Mouse (Mus musculus) MEL (cell line): ENCODE results near the gene Plekha8. TPM values are rescaled to one million over a fixed set of nuclear protein-coding genes. Genes with fewer than 3 reads are reported as not detected.

Experiments used
- DNase-seq: peaks from one replicate; pipeline ENCODE4 v3.0.0; 2011; ENCODE audit warnings: low read depth, low spot score
- H3K27ac ChIP-seq: 2 replicates; pipeline ENCODE4 v1.5.1; 2012; ENCODE audit warnings: low read depth, mild to moderate bottlenecking, control low read depth, low read length, moderate library complexity; ENCODE audit not compliant: control insufficient read depth
- H3K27me3 ChIP-seq, 2 experiments: fragments of 150-350 bp in 1 of 2; sonication (generic) in 1 of 2; 2 replicates each; pipeline ENCODE4 v1.6.1; 2012; ENCODE audit warnings: low read length in 2 of 2, mild to moderate bottlenecking in 2 of 2, improper control_type of control experiment in 1 of 2, moderate library complexity in 1 of 2; ENCODE audit not compliant: insufficient read depth in 2 of 2, control insufficient read depth in 1 of 2
- H3K36me3 ChIP-seq, 2 experiments: 2 replicates each; pipeline ENCODE4 v1.6.1; 2012 to 2014; ENCODE audit warnings: low read length in 2 of 2, improper control_type of control experiment in 1 of 2, inconsistent platforms in 1 of 2, mild to moderate bottlenecking in 1 of 2; ENCODE audit not compliant: insufficient read depth in 2 of 2, control insufficient read depth in 1 of 2
- H3K4me1 ChIP-seq, 2 experiments: fragments of 150-350 bp in 1 of 2; sonication (generic) in 1 of 2; 2 replicates each; pipeline ENCODE4 v1.6.1; 2012; ENCODE audit warnings: low read length in 2 of 2, improper control_type of control experiment in 1 of 2, mild to moderate bottlenecking in 1 of 2; ENCODE audit not compliant: insufficient read depth in 2 of 2, control insufficient read depth in 1 of 2
- H3K4me3 ChIP-seq, 2 experiments: fragments of 150-350 bp in 1 of 2; sonication (generic) in 1 of 2; 2 replicates each; pipeline ENCODE4 v1.5.1; 2012; ENCODE audit warnings: low read depth in 2 of 2, low read length in 2 of 2, mild to moderate bottlenecking in 2 of 2, moderate library complexity in 2 of 2, control low read depth in 1 of 2, improper control_type of control experiment in 1 of 2; ENCODE audit not compliant: control insufficient read depth in 1 of 2, insufficient read depth in 1 of 2
- H3K79me2 ChIP-seq: 2 replicates; pipeline ENCODE4 v1.6.1; 2012; ENCODE audit warnings: mild to moderate bottlenecking, low read length, moderate library complexity; ENCODE audit not compliant: control insufficient read depth, poor library complexity, insufficient read depth
- H3K9ac ChIP-seq: 2 replicates; pipeline ENCODE4 v1.6.1; 2012; ENCODE audit warnings: low read depth, mild to moderate bottlenecking, control low read depth, low read length, moderate library complexity; ENCODE audit not compliant: control insufficient read depth, poor library complexity, severe bottlenecking
- H3K9me3 ChIP-seq: fragments of 150-350 bp; sonication (generic); replicated peaks from 2 replicates; pipeline ENCODE4 v1.6.1; 2012; ENCODE audit warnings: mild to moderate bottlenecking, low read length, improper control_type of control experiment, moderate library complexity; ENCODE audit not compliant: insufficient read depth
- CHD1 ChIP-seq: IDR thresholded peaks from 2 replicates; pipeline ENCODE4 v1.6.1; 2012; ENCODE audit warnings: low read depth, mild to moderate bottlenecking, inconsistent platforms, low read length, improper control_type of control experiment
- ELF1 ChIP-seq: IDR thresholded peaks from 2 replicates; pipeline ENCODE4 v1.6.1; 2014; ENCODE audit warnings: low read depth, mild to moderate bottlenecking, inconsistent platforms, low read length, improper control_type of control experiment, moderate library complexity
- ETS1 ChIP-seq: IDR thresholded peaks from 2 replicates; pipeline ENCODE4 v1.6.1; 2012; ENCODE audit warnings: low read depth, mild to moderate bottlenecking, inconsistent platforms, low read length, improper control_type of control experiment, moderate library complexity
- GABPA ChIP-seq: IDR thresholded peaks from 2 replicates; pipeline ENCODE4 v1.6.1; 2012; ENCODE audit warnings: low read depth, mild to moderate bottlenecking, inconsistent platforms, low read length, improper control_type of control experiment, moderate library complexity
- HCFC1 ChIP-seq: IDR thresholded peaks from 2 replicates; pipeline ENCODE4 v1.6.1; 2012; ENCODE audit warnings: low read depth, mild to moderate bottlenecking, inconsistent platforms, low read length, improper control_type of control experiment, moderate library complexity
- JUND ChIP-seq: IDR thresholded peaks from 2 replicates; pipeline ENCODE4 v1.6.1; 2011; ENCODE audit warnings: low read depth, mild to moderate bottlenecking, improper control_type of control experiment, low read length
- MXI1 ChIP-seq: IDR thresholded peaks from 2 replicates; pipeline ENCODE4 v1.6.1; 2011; ENCODE audit warnings: mild to moderate bottlenecking, low read depth, low read length, improper control_type of control experiment
- MYC ChIP-seq: IDR thresholded peaks from 2 replicates; pipeline ENCODE4 v1.6.1; 2011; ENCODE audit warnings: low read depth, mild to moderate bottlenecking, low read length, improper control_type of control experiment, moderate library complexity
- POLR2A ChIP-seq, 2 experiments: IDR thresholded peaks; 2 replicates each; pipeline ENCODE4 v1.6.1; 2011 to 2012; ENCODE audit warnings: low read length in 2 of 2, mild to moderate bottlenecking in 2 of 2, control low read depth in 1 of 2, improper control_type of control experiment in 1 of 2, low read depth in 1 of 2, moderate library complexity in 1 of 2; ENCODE audit not compliant: control insufficient read depth in 1 of 2, insufficient read depth in 1 of 2, poor library complexity in 1 of 2
- POLR2AphosphoS2 ChIP-seq: IDR thresholded peaks from 2 replicates; pipeline ENCODE4 v1.6.1; 2011; ENCODE audit warnings: low read length, improper control_type of control experiment
- POLR2AphosphoS5 ChIP-seq: IDR thresholded peaks from 2 replicates; pipeline ENCODE4 v1.6.1; 2012; ENCODE audit warnings: low read depth, borderline replicate concordance, mild to moderate bottlenecking, inconsistent platforms, low read length, moderate library complexity, mixed read lengths
- RAD21 ChIP-seq: IDR thresholded peaks from 2 replicates; pipeline ENCODE4 v1.6.1; 2011; ENCODE audit warnings: mild to moderate bottlenecking, low read depth, low read length, improper control_type of control experiment
- RCOR1 ChIP-seq: IDR thresholded peaks from 2 replicates; pipeline ENCODE4 v1.6.1; 2012; ENCODE audit warnings: low read depth, mild to moderate bottlenecking, inconsistent platforms, low read length, improper control_type of control experiment
- SIN3A ChIP-seq: IDR thresholded peaks from 2 replicates; pipeline ENCODE4 v1.6.1; 2012; ENCODE audit warnings: low read length, improper control_type of control experiment, inconsistent platforms
- SMC3 ChIP-seq: IDR thresholded peaks from 2 replicates; pipeline ENCODE4 v1.6.1; 2011; ENCODE audit warnings: low read depth, low read length, improper control_type of control experiment
- TAL1 ChIP-seq: IDR thresholded peaks from 2 replicates; pipeline ENCODE4 v1.6.1; 2012; ENCODE audit warnings: mild to moderate bottlenecking, inconsistent platforms, low read length, moderate library complexity, mixed read lengths
- TCF12 ChIP-seq: IDR thresholded peaks from 2 replicates; pipeline ENCODE4 v1.6.1; 2014; ENCODE audit warnings: low read depth, mild to moderate bottlenecking, inconsistent platforms, low read length, improper control_type of control experiment, moderate library complexity
- UBTF ChIP-seq: IDR thresholded peaks from 2 replicates; pipeline ENCODE4 v1.6.1; 2012; ENCODE audit warnings: low read depth, mild to moderate bottlenecking, inconsistent platforms, low read length, improper control_type of control experiment, moderate library complexity, borderline replicate concordance; ENCODE audit not compliant: insufficient read depth
- USF1 ChIP-seq: IDR thresholded peaks from 2 replicates; pipeline ENCODE4 v1.6.1; 2014; ENCODE audit warnings: low read depth, mild to moderate bottlenecking, inconsistent platforms, low read length, improper control_type of control experiment, moderate library complexity
- ZC3H11A ChIP-seq: IDR thresholded peaks from 2 replicates; pipeline ENCODE4 v1.6.1; 2012; ENCODE audit warnings: low read depth, mild to moderate bottlenecking, inconsistent platforms, low read length, improper control_type of control experiment
- ZKSCAN1 ChIP-seq: IDR thresholded peaks from 2 replicates; pipeline ENCODE4 v1.6.1; 2012; ENCODE audit warnings: low read depth, mild to moderate bottlenecking, inconsistent platforms, low read length, improper control_type of control experiment, moderate library complexity
- ZMIZ1 ChIP-seq: IDR thresholded peaks from 2 replicates; pipeline ENCODE4 v1.6.1; 2012; ENCODE audit warnings: low read depth, mild to moderate bottlenecking, inconsistent platforms, low read length, improper control_type of control experiment, moderate library complexity
- polyA plus RNA-seq, 2 experiments: library from polyadenylated mRNA; stranded (reverse) in 1 of 2; unstranded in 1 of 2; fragments of >175 nt in 1 of 2; fragments of >200 nt in 1 of 2; gene quantifications; 2 replicates each; pipeline versions ENCODE4 v1.2.1 to v1.2.4; 2012; ENCODE audit warnings: low replicate concordance in 2 of 2, low read depth in 1 of 2; ENCODE audit not compliant: insufficient read length in 2 of 2, insufficient read depth in 1 of 2, missing spikeins in 1 of 2
- total RNA-seq: library from RNA; depleted of rRNA; stranded (reverse); fragments of 300-350 nt; gene quantifications from 2 replicates; pipeline ENCODE4 v1.2.3, GENCODE M21; 2012

The Plekha8 gene
- total and polyA plus RNA-seq, 3 experiments: 11.6 to 16.8 TPM; not detected in 1

DNA sequence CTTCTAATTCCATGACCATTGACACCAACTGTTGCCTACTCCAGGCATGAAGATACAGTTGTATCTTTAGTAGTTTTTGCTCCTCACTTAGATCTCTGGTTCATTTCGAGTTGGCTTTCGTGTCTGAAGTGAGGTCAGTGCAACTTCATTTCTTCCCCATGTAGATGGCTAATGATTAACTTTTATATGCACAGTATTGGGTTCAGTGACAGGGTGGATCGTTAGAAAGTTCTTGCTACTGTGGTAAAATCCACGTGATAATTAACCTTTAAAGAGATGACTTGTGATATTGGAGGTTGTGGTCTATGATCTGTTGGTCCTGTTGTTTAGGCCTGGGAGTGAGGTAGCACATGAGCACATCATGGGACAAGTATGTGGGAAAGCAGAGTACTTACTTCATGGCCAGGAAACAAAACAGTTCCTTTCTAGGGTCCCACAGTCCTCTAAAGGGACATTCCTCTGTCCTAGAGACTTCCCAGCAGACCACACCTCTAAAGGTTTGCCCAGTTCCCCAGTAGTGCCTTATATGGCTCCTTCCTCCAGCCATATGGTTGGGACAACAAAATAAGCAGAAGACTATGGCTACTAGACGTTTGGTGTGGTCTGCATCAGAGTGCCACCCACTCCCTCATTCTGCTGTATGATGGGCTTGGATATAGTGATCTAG is 5.9 kb downstream of the Plekha8 start:
- H3K9me3 ChIP-seq: no peaks in the 10 kb centered on the region
- H3K9ac ChIP-seq: no peak overlapping the region
- no peak overlapping the region for H3K4me3 ChIP-seq
- no peak for TF ChIP-seq JUND
- TF ChIP-seq ZMIZ1: no peak
- TF ChIP-seq POLR2A (IDR thresholded peaks at IDR 0.05; ENCODE audit: control insufficient read depth in 1 of 2, insufficient read depth in 1 of 2, low read depth in 1 of 2, low read length in 2 of 2, poor library complexity in 1 of 2): no peak
- no peak for TF ChIP-seq GABPA
- no peak for TF ChIP-seq TCF12
- no peak for TF ChIP-seq ELF1
- TF ChIP-seq RAD21: no peak
- no peak for TF ChIP-seq USF1
- no peak for TF ChIP-seq ZKSCAN1
- TF ChIP-seq POLR2AphosphoS2: no peak
- TF ChIP-seq TAL1: no peak
- no peak for TF ChIP-seq CHD1
- no peak for TF ChIP-seq ZC3H11A
- no peak for TF ChIP-seq SMC3
- TF ChIP-seq POLR2AphosphoS5: no peak
- TF ChIP-seq RCOR1: no peak
- TF ChIP-seq MXI1: no peak
- TF ChIP-seq HCFC1: no peak
- TF ChIP-seq UBTF: no peak
- TF ChIP-seq SIN3A: no peak
- 0 out of 4 replicates have a peak, but pooled peaks cover 0 to 2% of the 10 kb centered on the region in 2 experiments for H3K36me3 ChIP-seq
- H3K79me2 ChIP-seq: peaks cover 1% of the 10 kb centered on the region; the same call in 1 of the 2 replicates
- no peaks in the 10 kb centered on the region for H3K4me1 ChIP-seq
- H3K27ac ChIP-seq: no peak overlapping the region
- no peak for DNase-seq
- no peaks in the 10 kb centered on the region for H3K27me3 ChIP-seq

DNA sequence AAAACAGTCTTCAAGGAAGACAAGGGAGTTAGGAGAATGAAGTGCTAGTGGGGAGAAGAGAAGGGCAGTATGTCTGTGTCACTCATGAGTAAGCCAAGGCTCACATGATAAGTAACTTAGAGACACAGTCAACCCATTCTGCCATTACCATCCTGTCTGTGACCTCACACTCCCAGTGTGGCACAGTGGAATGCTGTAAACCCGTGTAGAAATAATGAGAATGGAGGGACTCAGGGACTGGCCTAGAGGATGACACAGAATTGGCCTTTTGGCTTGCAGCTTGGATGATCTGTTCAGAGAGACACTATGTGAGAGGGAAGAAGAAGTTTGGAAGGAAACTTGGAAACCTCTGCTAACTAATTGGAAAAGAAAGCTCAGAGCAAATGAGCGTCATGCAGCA is 8.0 kb downstream of the Plekha8 start:
- Histone ChIP-seq H3K4me3 (no peak overlapping the region), H3K27ac (no peak overlapping the region), H3K27me3 (no peaks in the 10 kb centered on the region), H3K79me2 (peaks cover 2% of the 10 kb centered on the region; the same call in 1 of the 2 replicates), H3K4me1 (no peaks in the 10 kb centered on the region), H3K36me3 (no peaks in the 10 kb centered on the region), H3K9ac (no peak overlapping the region), H3K9me3 (no peaks in the 10 kb centered on the region)
- TF ChIP-seq RAD21 (no peak), UBTF (no peak), MXI1 (no peak), JUND (no peak), ETS1 (no peak), SMC3 (no peak), MYC (no peak), RCOR1 (no peak)
- DNase-seq: no peak
